Comparison of ENCODE assay signal across 24 mouse cellular contexts in the genomic region with DNA sequence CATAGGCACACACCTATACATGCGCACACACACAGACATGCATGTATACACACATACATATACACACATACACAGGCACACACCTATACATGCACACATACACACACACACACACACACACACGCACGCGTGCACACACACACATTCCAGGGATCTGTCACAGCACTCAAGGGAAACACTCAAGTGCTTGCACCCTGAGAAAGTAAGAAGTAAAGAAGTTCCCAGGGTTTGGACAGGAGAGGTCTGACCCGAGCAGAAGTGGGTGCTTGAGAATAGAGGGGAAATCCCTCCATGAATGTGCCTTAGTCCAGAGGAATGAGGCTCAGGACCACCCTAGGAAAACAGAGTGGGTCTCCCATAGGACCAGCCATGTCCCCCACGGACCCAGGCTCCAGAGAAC.
DNase-seq lines count a peak whose midpoint lies in the region; ATAC-seq and TF ChIP-seq lines count a peak whose summit lies in the region.
"Had no signal": no experiment of that assay in that cellular context is flagged by ENCODE, and none has a peak within 500 bp of the region (broad histone marks: within the 10 kb centered on the region; RNA-seq: fewer than 3 reads in every experiment).

No protein-coding gene starts in this region.

- intact Hi-C loops in gastrocnemius, adult 2 months (cut with DNase I) = no loop called here

- no peak overlapping the region for H3K9ac ChIP-seq in lung, embryonic 16.5 days (ENCODE audit: low read length)
- no peak overlapping the region for H3K9ac ChIP-seq in liver, embryonic 15.5 days
- H3K9ac ChIP-seq in stomach, postnatal 0 days (ENCODE audit: low read length) = no peak overlapping the region; the same call in 1 of the 2 replicates
- H3K9ac ChIP-seq: embryonic facial prominence, embryonic 13.5 days; forebrain, embryonic 13.5 days; limb, embryonic 15.5 days; midbrain, embryonic 12.5 days had no signal

- DNase-seq in gastrocnemius, adult 2 months = peak; percentile 2
- DNase-seq in gastrocnemius, adult 8-10 months (ENCODE audit: low spot score in 2 of 2) = no peak
- no peak for DNase-seq in lung, adult 2 months
- DNase-seq in stomach, postnatal 0 days (ENCODE audit: low spot score) = peak; percentile 34
- no peak for DNase-seq in retina, embryonic 14.5 days (ENCODE audit: low spot score)
- DNase-seq: adrenal gland, postnatal 10 days; cerebellum, adult 18-20 months; cerebellum, postnatal 14 days; embryo, embryonic 11 days; left cerebral cortex, postnatal 4 days; right cerebral cortex, postnatal 14 days; spleen, adult 18-20 months; thymus, adult 18-20 months; thymus, postnatal 36 days had no signal

- no peaks in the 10 kb centered on the region for H3K9me3 ChIP-seq in lung, embryonic 16.5 days (ENCODE audit: control insufficient read depth, low read length)
- no peaks in the 10 kb centered on the region for H3K9me3 ChIP-seq in liver, embryonic 15.5 days (replicated peaks)
- H3K9me3 ChIP-seq in stomach, postnatal 0 days (ENCODE audit: control insufficient read depth, low read length) = no peaks in the 10 kb centered on the region
- H3K9me3 ChIP-seq: embryonic facial prominence, embryonic 13.5 days; forebrain, embryonic 13.5 days; limb, embryonic 15.5 days; midbrain, embryonic 12.5 days had no signal

- peaks cover 25% of the 10 kb centered on the region for H3K4me1 ChIP-seq in lung, embryonic 16.5 days (replicated peaks; ENCODE audit: control insufficient read depth, insufficient read depth, low read length)
- 0 out of 2 replicates have a peak, but pooled peaks cover 2% of the 10 kb centered on the region for H3K4me1 ChIP-seq in lung, adult 2 months (ENCODE audit: control insufficient read depth, insufficient read depth, low read length)
- peaks cover 48% of the 10 kb centered on the region for H3K4me1 ChIP-seq in liver, embryonic 15.5 days (replicated peaks)
- 0 out of 2 replicates have a peak, but pooled peaks cover 5% of the 10 kb centered on the region for H3K4me1 ChIP-seq in stomach, postnatal 0 days (replicated peaks; ENCODE audit: control insufficient read depth, insufficient read depth)
- H3K4me1 ChIP-seq: forebrain, embryonic 13.5 days had no signal

- no peaks in the 10 kb centered on the region for H3K27me3 ChIP-seq in lung, embryonic 16.5 days (ENCODE audit: control insufficient read depth, insufficient read depth, low read depth, low read length)
- H3K27me3 ChIP-seq in liver, embryonic 15.5 days = no peaks in the 10 kb centered on the region
- no peaks in the 10 kb centered on the region for H3K27me3 ChIP-seq in stomach, postnatal 0 days (ENCODE audit: control insufficient read depth, insufficient read depth, low read length)
- H3K27me3 ChIP-seq: embryonic facial prominence, embryonic 13.5 days; forebrain, embryonic 13.5 days; limb, embryonic 15.5 days; midbrain, embryonic 12.5 days had no signal

- TF ChIP-seq CTCF in gastrocnemius, adult 2 months (IDR thresholded peaks at IDR 0.05) = no peak
- no peak for TF ChIP-seq CTCF in lung, adult 2 months (IDR thresholded peaks at IDR 0.05; ENCODE audit: insufficient read depth, low read length)
- TF ChIP-seq CTCF in stomach, postnatal 0 days (IDR thresholded peaks at IDR 0.05; ENCODE audit: low read depth) = no peak

- 62% methylated on average over 6 of the region's 6 CpGs for WGBS in lung, embryonic 16.5 days
- WGBS in lung, adult 2 months = 67% methylated on average over 6 of the region's 6 CpGs
- 69% methylated on average over 6 of the region's 6 CpGs for WGBS in liver, embryonic 15.5 days (ENCODE audit: insufficient replicate concordance)
- 85% methylated on average over 6 of the region's 6 CpGs for WGBS in stomach, postnatal 0 days

- peak overlapping the region; percentile 6; the same call in 1 of the 2 replicates for H3K4me2 ChIP-seq in lung, embryonic 16.5 days (ENCODE audit: low read depth, low read length)
- H3K4me2 ChIP-seq in liver, embryonic 15.5 days = peak overlapping the region; percentile 1; the same call in 1 of the 2 replicates
- H3K4me2 ChIP-seq in stomach, postnatal 0 days (replicated peaks; ENCODE audit: low read depth) = no peak overlapping the region; the same call in 1 of the 2 replicates
- H3K4me2 ChIP-seq: embryonic facial prominence, embryonic 13.5 days; forebrain, embryonic 13.5 days; heart, embryonic 11.5 days; limb, embryonic 15.5 days; midbrain, embryonic 12.5 days had no signal

- H3K27ac ChIP-seq in gastrocnemius, adult 2 months = no peak overlapping the region
- H3K27ac ChIP-seq in lung, embryonic 16.5 days (ENCODE audit: low read length) = peak overlapping the region; percentile 68
- H3K27ac ChIP-seq in liver, embryonic 15.5 days (replicated peaks) = 0 out of 2 replicates have a peak overlapping the region, but pooled peaks have one; percentile 31
- H3K27ac ChIP-seq in stomach, postnatal 0 days (replicated peaks) = peak overlapping the region; percentile 74
- H3K27ac ChIP-seq: embryonic facial prominence, embryonic 13.5 days; forebrain, embryonic 13.5 days; kidney, postnatal 0 days; limb, embryonic 15.5 days; macrophage; midbrain, embryonic 12.5 days had no signal

- TF ChIP-seq POLR2A in lung, adult 2 months (IDR thresholded peaks at IDR 0.05; ENCODE audit: borderline replicate concordance, extremely low read depth, low read depth, low read length) = no peak

- H3K36me3 ChIP-seq in lung, embryonic 16.5 days (ENCODE audit: control insufficient read depth, insufficient read depth, low read length) = no peaks in the 10 kb centered on the region
- no peaks in the 10 kb centered on the region for H3K36me3 ChIP-seq in liver, embryonic 15.5 days (replicated peaks)
- no peaks in the 10 kb centered on the region for H3K36me3 ChIP-seq in stomach, postnatal 0 days (ENCODE audit: control insufficient read depth, insufficient read depth, low read length)
- H3K36me3 ChIP-seq: embryonic facial prominence, embryonic 13.5 days; limb, embryonic 15.5 days; midbrain, embryonic 12.5 days had no signal

- ATAC-seq in lung, embryonic 16.5 days (ENCODE audit: low read depth) = no peak
- no peak for ATAC-seq in liver, embryonic 15.5 days (ENCODE audit: insufficient read depth)
- ATAC-seq in stomach, postnatal 0 days (ENCODE audit: low FRiP score, low TSS enrichment) = no peak
- ATAC-seq: activated CD4-positive, CD25-positive, alpha-beta regulatory T cell, adult 4 months; forebrain, embryonic 13.5 days had no signal

- no peak overlapping the region for H3K4me3 ChIP-seq in gastrocnemius, adult 2 months
- H3K4me3 ChIP-seq in lung, embryonic 16.5 days (ENCODE audit: low read length) = no peak overlapping the region
- H3K4me3 ChIP-seq in lung, adult 2 months (replicated peaks; ENCODE audit: extremely low read depth, low read depth, low read length) = no peak overlapping the region
- H3K4me3 ChIP-seq in liver, embryonic 15.5 days (replicated peaks) = no peak overlapping the region
- no peak overlapping the region for H3K4me3 ChIP-seq in stomach, postnatal 0 days (ENCODE audit: low read depth, low read length)
- H3K4me3 ChIP-seq: embryonic facial prominence, embryonic 13.5 days; forebrain, embryonic 13.5 days; limb, embryonic 15.5 days; midbrain, embryonic 12.5 days had no signal

- no peak for TF ChIP-seq EP300 in stomach, postnatal 0 days (optimal IDR thresholded peaks at IDR 0.05)

Comparison
In these comparisons a context has a peak if more than half of its experiments do, and no peak if none do; other contexts are left out.
1. DNase-seq: peak in gastrocnemius, adult 2 months (single experiment) and stomach, postnatal 0 days (single experiment); none in gastrocnemius, adult 8-10 months (0 of 2), lung, adult 2 months (single experiment) and retina, embryonic 14.5 days (single experiment).